Mouse (Mus musculus): ENCODE results near the gene Bicd2. TPM values are rescaled to one million over a fixed set of nuclear protein-coding genes. Genes with fewer than 3 reads are reported as not detected.

Bicd2 gene
- polyA plus RNA-seq, 1 experiment from 2014 or later, result 24.2 TPM

- H3K27ac ChIP-seq (ENCODE audit: low read length), result no peak overlapping the region
Observed at GRCm38 (mm10) chr13:49320514-49320913, 20.9 kb upstream of the Bicd2 start.

GRCm38 (mm10) chr13:49321452-49321851 is 19.9 kb upstream of the Bicd2 start:
- H3K4me3 ChIP-seq (ENCODE audit: low read depth, low read length), result no peak overlapping the region
- 80% methylated on average over 3 of the region's 3 CpGs for WGBS

More at GRCm38 (mm10) chr13:49320514-49320913, 20.9 kb upstream of the Bicd2 start:
- H3K4me1 ChIP-seq (ENCODE audit: control insufficient read depth, insufficient read depth, low read length), result peaks cover 15% of the 10 kb centered on the region
- H3K9ac ChIP-seq (replicated peaks; ENCODE audit: low read depth, low read length), result no peak overlapping the region
- H3K4me2 ChIP-seq (replicated peaks; ENCODE audit: low read depth, low read length), result peak overlapping the region; percentile 39; the same call in 1 of the 2 replicates
- 71% methylated on average over 1 of the region's 1 CpGs for WGBS
- no peaks in the 10 kb centered on the region for H3K9me3 ChIP-seq (ENCODE audit: control insufficient read depth, low read depth, low read length)
- H3K4me3 ChIP-seq (ENCODE audit: low read depth, low read length), result no peak overlapping the region
- ATAC-seq (ENCODE audit: insufficient number of reproducible peaks, insufficient read depth, low FRiP score, low read depth), result peak; percentile 35; the same call in 1 of the 2 replicates
- H3K36me3 ChIP-seq (ENCODE audit: control insufficient read depth, insufficient read depth, low read length), result no peaks in the 10 kb centered on the region
- no peaks in the 10 kb centered on the region for H3K27me3 ChIP-seq (ENCODE audit: control insufficient read depth, insufficient read depth, low read length)

GRCm38 (mm10) chr13:49322169-49322568 is 19.2 kb upstream of the Bicd2 start:
- no peak overlapping the region for H3K27ac ChIP-seq (ENCODE audit: low read length)
- peaks cover 12% of the 10 kb centered on the region for H3K4me1 ChIP-seq (ENCODE audit: control insufficient read depth, insufficient read depth, low read length)
- H3K4me2 ChIP-seq (replicated peaks; ENCODE audit: low read depth, low read length), result no peak overlapping the region
- WGBS, result 73% methylated on average over 5 of the region's 5 CpGs
- no peaks in the 10 kb centered on the region for H3K9me3 ChIP-seq (ENCODE audit: control insufficient read depth, low read depth, low read length)
- H3K36me3 ChIP-seq (ENCODE audit: control insufficient read depth, insufficient read depth, low read length), result no peaks in the 10 kb centered on the region
- no peak for ATAC-seq (ENCODE audit: insufficient number of reproducible peaks, insufficient read depth, low FRiP score, low read depth)
- H3K4me3 ChIP-seq (ENCODE audit: low read depth, low read length), result no peak overlapping the region
- H3K9ac ChIP-seq (replicated peaks; ENCODE audit: low read depth, low read length), result no peak overlapping the region
- H3K27me3 ChIP-seq (ENCODE audit: control insufficient read depth, insufficient read depth, low read length), result no peaks in the 10 kb centered on the region

More at GRCm38 (mm10) chr13:49321452-49321851, 19.9 kb upstream of the Bicd2 start:
- ATAC-seq (ENCODE audit: insufficient number of reproducible peaks, insufficient read depth, low FRiP score, low read depth), result no peak
- Histone ChIP-seq H3K4me2 (replicated peaks; ENCODE audit: low read depth, low read length) (no peak overlapping the region), H3K36me3 (ENCODE audit: control insufficient read depth, insufficient read depth, low read length) (no peaks in the 10 kb centered on the region), H3K9me3 (ENCODE audit: control insufficient read depth, low read depth, low read length) (no peaks in the 10 kb centered on the region), H3K27me3 (ENCODE audit: control insufficient read depth, insufficient read depth, low read length) (no peaks in the 10 kb centered on the region), H3K9ac (replicated peaks; ENCODE audit: low read depth, low read length) (no peak overlapping the region), H3K4me1 (ENCODE audit: control insufficient read depth, insufficient read depth, low read length) (peaks cover 15% of the 10 kb centered on the region), H3K27ac (ENCODE audit: low read length) (no peak overlapping the region)

GRCm38 (mm10) chr13:49322739-49323138 is 18.6 kb upstream of the Bicd2 start:
- Histone ChIP-seq H3K36me3 (ENCODE audit: control insufficient read depth, insufficient read depth, low read length) (no peaks in the 10 kb centered on the region), H3K4me2 (replicated peaks; ENCODE audit: low read depth, low read length) (no peak overlapping the region), H3K27ac (ENCODE audit: low read length) (no peak overlapping the region), H3K4me3 (ENCODE audit: low read depth, low read length) (no peak overlapping the region), H3K4me1 (ENCODE audit: control insufficient read depth, insufficient read depth, low read length) (peaks cover 12% of the 10 kb centered on the region), H3K9ac (replicated peaks; ENCODE audit: low read depth, low read length) (no peak overlapping the region), H3K27me3 (ENCODE audit: control insufficient read depth, insufficient read depth, low read length) (no peaks in the 10 kb centered on the region), H3K9me3 (ENCODE audit: control insufficient read depth, low read depth, low read length) (no peaks in the 10 kb centered on the region)
- 89% methylated on average over 5 of the region's 5 CpGs for WGBS
- no peak for ATAC-seq (ENCODE audit: insufficient number of reproducible peaks, insufficient read depth, low FRiP score, low read depth)

DNA sequence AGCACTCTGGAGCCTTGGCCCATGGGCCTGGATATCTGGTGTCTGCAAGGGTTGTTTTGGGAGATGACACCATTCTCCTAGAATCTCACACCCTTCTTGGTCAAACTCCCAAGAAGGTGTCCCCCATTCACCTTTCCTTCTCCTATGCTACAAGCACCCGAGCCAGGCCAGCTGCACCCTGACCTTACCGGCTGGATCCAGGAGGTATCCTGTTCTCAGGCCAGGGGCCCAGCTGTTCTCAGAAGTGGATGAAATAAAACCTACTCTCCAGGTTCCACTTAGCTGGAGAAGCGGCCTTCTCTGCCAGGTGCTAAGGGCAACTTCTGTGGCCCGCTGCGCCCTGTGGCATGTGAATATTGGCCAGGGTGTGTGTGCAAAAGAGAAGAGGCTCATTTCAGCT is 16.5 kb upstream of the Bicd2 start:
- no peak overlapping the region for H3K4me3 ChIP-seq (ENCODE audit: low read depth, low read length)
- H3K9me3 ChIP-seq (ENCODE audit: control insufficient read depth, low read depth, low read length), result no peaks in the 10 kb centered on the region
- H3K27ac ChIP-seq (ENCODE audit: low read length), result no peak overlapping the region
- no peaks in the 10 kb centered on the region for H3K36me3 ChIP-seq (ENCODE audit: control insufficient read depth, insufficient read depth, low read length)
- peaks cover 7% of the 10 kb centered on the region for H3K4me1 ChIP-seq (ENCODE audit: control insufficient read depth, insufficient read depth, low read length)
- no peak for ATAC-seq (ENCODE audit: insufficient number of reproducible peaks, insufficient read depth, low FRiP score, low read depth)
- no peaks in the 10 kb centered on the region for H3K27me3 ChIP-seq (ENCODE audit: control insufficient read depth, insufficient read depth, low read length)
- H3K9ac ChIP-seq (replicated peaks; ENCODE audit: low read depth, low read length), result no peak overlapping the region
- no peak overlapping the region for H3K4me2 ChIP-seq (replicated peaks; ENCODE audit: low read depth, low read length)
- WGBS, result 80% methylated on average over 5 of the region's 5 CpGs

DNA sequence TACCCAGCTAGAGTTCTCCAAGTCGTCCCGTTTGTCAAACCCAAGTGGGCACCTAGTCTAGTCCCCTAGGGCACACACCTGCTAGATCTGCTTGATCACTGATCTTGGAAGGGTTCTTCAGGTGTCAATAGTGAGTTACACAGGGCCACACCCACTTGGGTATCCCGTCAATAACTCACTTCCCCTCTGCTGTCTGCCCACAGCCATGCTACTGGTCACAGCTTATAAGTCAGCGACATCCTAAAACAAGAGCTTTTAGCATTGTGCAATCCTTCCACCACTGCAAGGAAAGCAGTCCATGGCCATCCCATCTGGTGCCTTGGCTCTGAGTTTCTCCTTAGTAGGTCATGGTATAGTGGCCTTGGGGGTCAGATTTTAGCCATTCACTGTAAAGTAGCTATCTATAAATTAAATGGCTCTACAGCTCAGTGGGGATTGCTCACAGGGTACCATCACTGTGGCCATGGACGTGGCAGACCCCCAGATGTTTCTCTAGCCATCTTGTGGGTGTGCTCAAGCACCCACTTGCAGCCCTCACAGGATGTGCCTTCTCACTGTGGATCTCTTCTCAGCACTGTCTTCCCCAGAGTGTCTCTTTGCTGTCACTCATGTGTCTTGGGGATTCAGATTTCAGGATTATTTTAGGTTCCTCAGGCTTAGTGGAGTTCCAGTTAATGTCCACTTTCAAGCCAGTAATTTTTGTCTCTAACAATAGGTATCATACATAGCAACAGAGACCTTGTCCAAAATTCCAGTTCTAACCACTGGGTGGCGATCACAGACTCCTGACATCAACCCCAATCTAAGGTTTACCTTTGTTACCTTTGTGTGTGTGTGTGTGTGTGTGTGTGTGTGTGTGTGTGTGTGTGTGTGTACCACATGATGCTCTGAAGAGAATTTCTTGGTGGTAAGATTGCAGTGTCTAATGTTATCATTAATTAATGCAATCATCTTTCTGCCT is 14.9 kb upstream of the Bicd2 start:
- no peaks in the 10 kb centered on the region for H3K27me3 ChIP-seq (ENCODE audit: control insufficient read depth, insufficient read depth, low read length)
- WGBS, result 59% methylated on average over 6 of the region's 6 CpGs
- H3K27ac ChIP-seq (ENCODE audit: low read length), result no peak overlapping the region
- no peaks in the 10 kb centered on the region for H3K4me1 ChIP-seq (ENCODE audit: control insufficient read depth, insufficient read depth, low read length)
- no peak overlapping the region for H3K4me3 ChIP-seq (ENCODE audit: low read depth, low read length)
- H3K36me3 ChIP-seq (ENCODE audit: control insufficient read depth, insufficient read depth, low read length), result no peaks in the 10 kb centered on the region
- ATAC-seq (ENCODE audit: insufficient number of reproducible peaks, insufficient read depth, low FRiP score, low read depth), result 0 out of 2 replicates have a peak, but pooled peaks have one; percentile 23
- H3K9ac ChIP-seq (replicated peaks; ENCODE audit: low read depth, low read length), result no peak overlapping the region
- H3K4me2 ChIP-seq (replicated peaks; ENCODE audit: low read depth, low read length), result no peak overlapping the region
- no peaks in the 10 kb centered on the region for H3K9me3 ChIP-seq (ENCODE audit: control insufficient read depth, low read depth, low read length)

GRCm38 (mm10) chr13:49328101-49328500 is 13.3 kb upstream of the Bicd2 start:
- 77% methylated on average over 4 of the region's 4 CpGs for WGBS
- H3K9me3 ChIP-seq (ENCODE audit: control insufficient read depth, low read depth, low read length), result no peaks in the 10 kb centered on the region
- no peak overlapping the region for H3K4me3 ChIP-seq (ENCODE audit: low read depth, low read length)
- H3K9ac ChIP-seq (replicated peaks; ENCODE audit: low read depth, low read length), result no peak overlapping the region
- no peak overlapping the region for H3K27ac ChIP-seq (ENCODE audit: low read length)
- ATAC-seq (ENCODE audit: insufficient number of reproducible peaks, insufficient read depth, low FRiP score, low read depth), result no peak
- H3K36me3 ChIP-seq (ENCODE audit: control insufficient read depth, insufficient read depth, low read length), result no peaks in the 10 kb centered on the region
- no peak overlapping the region for H3K4me2 ChIP-seq (replicated peaks; ENCODE audit: low read depth, low read length)
- H3K27me3 ChIP-seq (ENCODE audit: control insufficient read depth, insufficient read depth, low read length), result no peaks in the 10 kb centered on the region
- no peaks in the 10 kb centered on the region for H3K4me1 ChIP-seq (ENCODE audit: control insufficient read depth, insufficient read depth, low read length)

DNA sequence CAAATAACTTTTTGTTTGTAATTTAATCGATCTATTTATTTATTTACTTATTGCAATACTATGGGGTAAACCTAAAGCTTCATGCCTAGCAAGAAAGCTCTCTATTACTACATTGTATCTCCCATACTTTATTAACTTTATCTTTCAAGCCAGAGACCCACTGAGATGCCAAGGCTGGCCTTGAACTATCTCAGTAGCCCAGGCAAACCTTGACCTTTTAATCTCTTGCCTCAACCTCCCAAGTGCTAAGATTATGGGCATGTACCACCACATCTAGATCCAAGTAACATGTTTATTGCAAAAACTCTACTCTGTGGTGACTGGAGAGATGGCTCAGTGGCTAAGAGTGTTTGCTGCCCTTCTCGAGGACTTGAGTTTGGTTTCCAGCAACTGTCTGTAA is 8.1 kb upstream of the Bicd2 start:
- no peaks in the 10 kb centered on the region for H3K4me1 ChIP-seq (ENCODE audit: control insufficient read depth, insufficient read depth, low read length)
- ATAC-seq (ENCODE audit: insufficient number of reproducible peaks, insufficient read depth, low FRiP score, low read depth), result no peak
- no peak overlapping the region for H3K9ac ChIP-seq (replicated peaks; ENCODE audit: low read depth, low read length)
- H3K9me3 ChIP-seq (ENCODE audit: control insufficient read depth, low read depth, low read length), result no peaks in the 10 kb centered on the region
- no peaks in the 10 kb centered on the region for H3K36me3 ChIP-seq (ENCODE audit: control insufficient read depth, insufficient read depth, low read length)
- 72% methylated on average over 2 of the region's 2 CpGs for WGBS
- H3K27me3 ChIP-seq (ENCODE audit: control insufficient read depth, insufficient read depth, low read length), result no peaks in the 10 kb centered on the region
- no peak overlapping the region for H3K27ac ChIP-seq (ENCODE audit: low read length)
- no peak overlapping the region for H3K4me3 ChIP-seq (ENCODE audit: low read depth, low read length)
- H3K4me2 ChIP-seq (replicated peaks; ENCODE audit: low read depth, low read length), result no peak overlapping the region

Data from stomach, embryonic 14.5 days (tissue).